Comparison of ENCODE assay signal across 41 mouse cellular contexts in the genomic region with DNA sequence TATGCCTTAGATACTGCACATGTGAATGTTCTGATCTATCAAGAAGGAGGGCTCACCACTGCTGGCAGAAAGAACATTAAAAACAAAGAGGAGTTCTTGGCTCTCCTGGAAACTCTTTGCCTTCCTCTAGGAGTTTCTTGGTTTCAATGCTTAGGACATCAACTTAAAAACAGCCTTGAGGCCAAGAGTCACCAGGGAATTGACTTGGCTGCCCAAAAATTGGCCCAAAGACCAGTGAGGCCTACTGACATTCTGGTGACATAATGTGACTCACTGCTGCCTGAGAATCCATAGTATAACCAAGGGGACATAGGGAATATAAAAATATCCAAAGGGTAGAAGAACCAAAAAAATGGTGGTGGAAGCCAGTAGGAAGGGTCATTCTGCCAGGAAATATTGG. TPM values are rescaled to one million over a fixed set of nuclear protein-coding genes. Genes with fewer than 3 reads are reported as not detected.
"Had no signal": no experiment of that assay in that cellular context is flagged by ENCODE, and none has a peak within 500 bp of the region (broad histone marks: within the 10 kb centered on the region; RNA-seq: fewer than 3 reads in every experiment).

No protein-coding gene starts in this region.

- H3K9me3 ChIP-seq: heart, embryonic 10.5 days; heart, embryonic 12.5 days; hindbrain, embryonic 10.5 days; hindbrain, embryonic 12.5 days; intestine, embryonic 15.5 days; limb, embryonic 10.5 days; limb, embryonic 12.5 days; liver, embryonic 13.5 days; liver, embryonic 15.5 days had no signal

- DNase-seq: gastrocnemius, postnatal 14 days; gastrocnemius, postnatal 36 days; heart, adult 18-20 months; heart, postnatal 4 days; kidney, adult 18-20 months; kidney, adult 8-10 months; kidney, postnatal 14 days; kidney, postnatal 4 days; liver; liver, embryonic 13.5 days; lung, adult 18-20 months had no signal

- H3K4me2 ChIP-seq: heart, embryonic 12.5 days; hindbrain, embryonic 12.5 days; hindbrain, embryonic 14.5 days; intestine, embryonic 15.5 days; limb, embryonic 12.5 days; liver, embryonic 11.5 days; liver, embryonic 13.5 days; liver, embryonic 15.5 days had no signal

- H3K27me3 ChIP-seq: heart, embryonic 12.5 days; hindbrain, embryonic 12.5 days; intestine, embryonic 15.5 days; limb, embryonic 12.5 days; liver, embryonic 13.5 days; liver, embryonic 15.5 days had no signal

- ATAC-seq: hindbrain, embryonic 16.5 days; inflammation-experienced regulatory T-cells, adult 6 months; intestine, embryonic 15.5 days; intestine, postnatal 0 days had no signal

- H3K9ac ChIP-seq: heart, embryonic 12.5 days; hindbrain, embryonic 12.5 days; hindbrain, embryonic 14.5 days; intestine, embryonic 15.5 days; limb, embryonic 12.5 days; liver, embryonic 13.5 days; liver, embryonic 15.5 days had no signal

- H3K36me3 ChIP-seq: heart, embryonic 10.5 days; heart, embryonic 12.5 days; hindbrain, embryonic 10.5 days; hindbrain, embryonic 12.5 days; intestine, embryonic 15.5 days; limb, embryonic 10.5 days; limb, embryonic 12.5 days; liver, embryonic 13.5 days; liver, embryonic 15.5 days had no signal

- H3K4me3 ChIP-seq: heart, embryonic 10.5 days; heart, embryonic 12.5 days; hindbrain, embryonic 10.5 days; hindbrain, embryonic 12.5 days; intestine, embryonic 15.5 days; layer of hippocampus, adult 2 months; left cerebral cortex, adult 2 months; limb, embryonic 10.5 days; limb, embryonic 12.5 days; liver, embryonic 13.5 days; liver, embryonic 15.5 days had no signal

- H3K4me1 ChIP-seq: heart, embryonic 10.5 days; heart, embryonic 12.5 days; hindbrain, embryonic 10.5 days; hindbrain, embryonic 12.5 days; intestine, embryonic 15.5 days; limb, embryonic 10.5 days; limb, embryonic 12.5 days; liver, embryonic 13.5 days; liver, embryonic 15.5 days had no signal

- H3K27ac ChIP-seq: heart, embryonic 10.5 days; hindbrain, embryonic 10.5 days; hindbrain, embryonic 12.5 days; hindbrain, embryonic 14.5 days; intestine, embryonic 15.5 days; layer of hippocampus, adult 2 months; left cerebral cortex, adult 2 months; limb, embryonic 10.5 days; limb, embryonic 12.5 days; liver, embryonic 13.5 days; liver, embryonic 15.5 days had no signal

RNA-seq across cellular contexts. Expression of a gene that starts 8.5 kb away (rescaled TPM):
- total RNA-seq: layer of hippocampus, adult 2 months; layer of hippocampus, postnatal 10 days; layer of hippocampus, postnatal 25 days; left cerebral cortex, adult 2 months had no signal
- polyA plus RNA-seq: heart, embryonic 10.5 days; heart, embryonic 12.5 days; heart, embryonic 14.5 days; hindbrain, embryonic 10.5 days; hindbrain, embryonic 12.5 days; hindbrain, embryonic 14.5 days; hindbrain, embryonic 16.5 days; kidney, embryonic 14.5 days; limb, embryonic 10.5 days; limb, embryonic 12.5 days had no signal

RNA-seq across cellular contexts. Expression of a gene that starts 12.7 kb away (rescaled TPM):
- total RNA-seq: gastrocnemius, adult 18-20 months; gastrocnemius, adult 8-10 months; gastrocnemius, postnatal 14 days; gastrocnemius, postnatal 36 days; heart, adult 18-20 months; heart, adult 8-10 months; heart, postnatal 10 days; heart, postnatal 25 days; heart, postnatal 4 days; layer of hippocampus, adult 2 months; layer of hippocampus, postnatal 10 days; layer of hippocampus, postnatal 25 days; left cerebral cortex, adult 2 months; left cerebral cortex, postnatal 14 days; left cerebral cortex, postnatal 36 days had no signal
- polyA plus RNA-seq: gonadal fat pad, adult 2 months; heart, embryonic 10.5 days; heart, embryonic 12.5 days; heart, embryonic 14.5 days; heart, embryonic 16.5 days; hindbrain, embryonic 10.5 days; hindbrain, embryonic 12.5 days; hindbrain, embryonic 14.5 days; hindbrain, embryonic 16.5 days; inflammation-experienced regulatory T-cells, adult 6 months; intestine, embryonic 15.5 days; intestine, postnatal 0 days; kidney, embryonic 14.5 days; kidney, embryonic 16.5 days; limb, embryonic 10.5 days; limb, embryonic 12.5 days; limb, embryonic 14.5 days; liver, embryonic 11.5 days; liver, embryonic 13.5 days; liver, embryonic 15.5 days had no signal
